Mouse (Mus musculus) CH12.LX (cell line): ENCODE data around the gene Hs3st3b1. TPM values are rescaled to one million over a fixed set of nuclear protein-coding genes. Genes with fewer than 3 reads are reported as not detected.

Experiments
- DNase-seq: peaks from one replicate; pipeline ENCODE4 v3.0.0-alpha.2; 2013; ENCODE audit errors: extremely low read depth
- H3K27ac ChIP-seq: 2 replicates; pipeline ENCODE4 v1.5.1; 2012; ENCODE audit warnings: low read depth, mild to moderate bottlenecking, control low read depth, moderate library complexity; ENCODE audit not compliant: insufficient read depth
- H3K27me3 ChIP-seq: replicated peaks from 2 replicates; pipeline ENCODE3; 2012; ENCODE audit warnings: inconsistent platforms
- H3K36me3 ChIP-seq, 2 experiments: replicated peaks in 1 of 2; 2 replicates each; pipeline versions ENCODE3 to v1.6.1; 2012; ENCODE audit warnings: inconsistent platforms in 1 of 2, low read length in 1 of 2, mild to moderate bottlenecking in 1 of 2, mixed read lengths in 1 of 2, moderate library complexity in 1 of 2; ENCODE audit not compliant: control insufficient read depth in 1 of 2, insufficient read depth in 1 of 2
- H3K4me1 ChIP-seq, 2 experiments: 2 replicates each; pipeline ENCODE4 v1.6.1; 2012; ENCODE audit warnings: inconsistent platforms in 1 of 2, moderate library complexity in 1 of 2; ENCODE audit not compliant: insufficient read depth in 2 of 2, control insufficient read depth in 1 of 2
- H3K4me2 ChIP-seq: 2 replicates; pipeline ENCODE4 v1.6.1; 2012; ENCODE audit warnings: low read depth, mild to moderate bottlenecking, control low read depth; ENCODE audit not compliant: poor library complexity, insufficient read depth, severe bottlenecking
- H3K4me3 ChIP-seq, 3 experiments: fragments of 150-350 bp in 1 of 3; sonication (generic) in 1 of 3; replicated peaks in 1 of 3; 2 replicates each; pipeline versions ENCODE3 to v1.5.1; 2011 to 2012; ENCODE audit warnings: low read depth in 2 of 3, low read length in 2 of 3, mild to moderate bottlenecking in 2 of 3, moderate library complexity in 2 of 3, control low read depth in 1 of 3, improper control_type of control experiment in 1 of 3, inconsistent platforms in 1 of 3, mixed read lengths in 1 of 3; ENCODE audit not compliant: poor library complexity in 1 of 3
- H3K79me2 ChIP-seq: replicated peaks from 2 replicates; pipeline ENCODE4 v1.6.1; 2012; ENCODE audit warnings: mild to moderate bottlenecking, moderate library complexity; ENCODE audit not compliant: control insufficient read depth, poor library complexity, insufficient read depth, severe bottlenecking; ENCODE audit errors: extremely low read depth
- H3K9ac ChIP-seq: 2 replicates; pipeline ENCODE4 v1.6.1; 2012; ENCODE audit warnings: low read depth, mild to moderate bottlenecking, control low read depth, moderate library complexity; ENCODE audit not compliant: insufficient read depth
- H3K9me3 ChIP-seq: replicated peaks from 2 replicates; pipeline ENCODE3; 2012; ENCODE audit warnings: low read length, inconsistent platforms, mixed read lengths
- BHLHE40 ChIP-seq: IDR thresholded peaks from 2 replicates; pipeline ENCODE4 v1.6.1; 2011; ENCODE audit warnings: mild to moderate bottlenecking, low read depth, low read length, improper control_type of control experiment
- CHD1 ChIP-seq: IDR thresholded peaks from 2 replicates; pipeline ENCODE4 v1.6.1; 2012; ENCODE audit warnings: low read depth, low read length, improper control_type of control experiment, inconsistent platforms
- CHD2 ChIP-seq: IDR thresholded peaks from 2 replicates; pipeline ENCODE4 v1.6.1; 2011; ENCODE audit warnings: low read length, improper control_type of control experiment
- CTCF ChIP-seq, 2 experiments: IDR thresholded peaks in 1 of 2; conservative IDR thresholded peaks in 1 of 2; 2 replicates each; pipeline ENCODE4 v1.5.1; 2011 to 2012; ENCODE audit warnings: low read depth in 2 of 2, low read length in 2 of 2, improper control_type of control experiment in 1 of 2, inconsistent platforms in 1 of 2, mild to moderate bottlenecking in 1 of 2, moderate library complexity in 1 of 2
- ELF1 ChIP-seq: IDR thresholded peaks from 2 replicates; pipeline ENCODE4 v1.6.1; 2014; ENCODE audit warnings: low read depth, mild to moderate bottlenecking, inconsistent platforms, low read length, improper control_type of control experiment
- GABPA ChIP-seq: IDR thresholded peaks from 2 replicates; pipeline ENCODE4 v1.6.1; 2012; ENCODE audit warnings: low read depth, low read length, improper control_type of control experiment, inconsistent platforms; ENCODE audit not compliant: insufficient replicate concordance
- IRF4 ChIP-seq: IDR thresholded peaks from 2 replicates; pipeline ENCODE4 v1.6.1; 2014; ENCODE audit warnings: low read depth, mild to moderate bottlenecking, inconsistent platforms, low read length, improper control_type of control experiment
- JUN ChIP-seq: IDR thresholded peaks from 2 replicates; pipeline ENCODE4 v1.6.1; 2011; ENCODE audit warnings: low read depth, mild to moderate bottlenecking, low read length, improper control_type of control experiment, moderate library complexity; ENCODE audit not compliant: insufficient read depth
- KAT2A ChIP-seq: IDR thresholded peaks from 2 replicates; pipeline ENCODE4 v1.6.1; 2012; ENCODE audit warnings: low read length, improper control_type of control experiment, inconsistent platforms; ENCODE audit not compliant: insufficient replicate concordance
- MAZ ChIP-seq: IDR thresholded peaks from 2 replicates; pipeline ENCODE4 v1.6.1; 2012; ENCODE audit warnings: low read depth, mild to moderate bottlenecking, inconsistent platforms, low read length, improper control_type of control experiment, moderate library complexity
- PAX5 ChIP-seq: IDR thresholded peaks from 2 replicates; pipeline ENCODE4 v1.6.1; 2012; ENCODE audit warnings: low read length, inconsistent platforms, mixed read lengths
- POLR2AphosphoS2 ChIP-seq: IDR thresholded peaks from 2 replicates; pipeline ENCODE4 v1.6.1; 2011; ENCODE audit warnings: low read depth, low read length, improper control_type of control experiment
- RAD21 ChIP-seq: IDR thresholded peaks from 2 replicates; pipeline ENCODE4 v1.6.1; 2011; ENCODE audit warnings: low read depth, mild to moderate bottlenecking, low read length, improper control_type of control experiment, moderate library complexity
- RCOR1 ChIP-seq: conservative IDR thresholded peaks from 2 replicates; pipeline ENCODE4 v1.6.1; 2012; ENCODE audit warnings: low read depth, mild to moderate bottlenecking, inconsistent platforms, low read length, improper control_type of control experiment
- SIN3A ChIP-seq: IDR thresholded peaks from 2 replicates; pipeline ENCODE4 v1.6.1; 2012; ENCODE audit warnings: low read length, improper control_type of control experiment, inconsistent platforms
- TBP ChIP-seq: conservative IDR thresholded peaks from 2 replicates; pipeline ENCODE4 v1.6.1; 2011; ENCODE audit warnings: low read depth, low read length, improper control_type of control experiment
- UBTF ChIP-seq: IDR thresholded peaks from 2 replicates; pipeline ENCODE4 v1.6.1; 2012; ENCODE audit warnings: low read depth, mild to moderate bottlenecking, inconsistent platforms, low read length, improper control_type of control experiment, moderate library complexity
- ZC3H11A ChIP-seq: IDR thresholded peaks from 2 replicates; pipeline ENCODE4 v1.6.1; 2012; ENCODE audit warnings: low read depth, mild to moderate bottlenecking, inconsistent platforms, low read length, improper control_type of control experiment
- ZMIZ1 ChIP-seq: IDR thresholded peaks from 2 replicates; pipeline ENCODE4 v1.6.1; 2012; ENCODE audit warnings: low read depth, mild to moderate bottlenecking, inconsistent platforms, low read length, improper control_type of control experiment
- dilution Hi-C: fragments of 300-500 bp; cut with MboI; formaldehyde crosslinking; loops from 2 replicates; pipeline ENCODE4 v1.14.3; 2020; ENCODE audit warnings: low sequenced_read_pairs; ENCODE audit not compliant: extremely low pct_unique_long_range_greater_than_20kb, extremely low pct_ligation_motif_present
- in situ Hi-C: fragments of 300-500 bp; cut with MboI; formaldehyde crosslinking; loops from 3 replicates; pipeline ENCODE4 v1.14.3; 2019; ENCODE audit warnings: low sequenced_read_pairs, low pct_ligation_motif_present, low pct_unique_long_range_greater_than_20kb, mixed read lengths
- polyA plus RNA-seq: library from polyadenylated mRNA; unstranded; fragments of >175 nt; gene quantifications from 2 replicates; pipeline ENCODE4 v1.2.1, GENCODE M21; 2012; ENCODE audit warnings: low read depth; ENCODE audit not compliant: insufficient read length
- total RNA-seq, 2 experiments: library from RNA; depleted of rRNA; stranded (reverse); fragments of 300-350 nt in 1 of 2; fragments of >200 nt in 1 of 2; gene quantifications; 2 replicates each; pipeline ENCODE4 v1.2.3; 2012 to 2014

Gene Hs3st3b1
- total and polyA plus RNA-seq, 3 experiments, result 1.1 to 2.0 (median 2.0) TPM

GRCm38 (mm10) chr11:63883385-63883784, 38.7 kb downstream of the Hs3st3b1 start:
- no peaks in the 10 kb centered on the region for H3K27me3 ChIP-seq
- H3K4me1 ChIP-seq, result peaks cover 2 to 29% of the 10 kb centered on the region in 2 experiments; a peak in 2 of 4 replicates
- H3K36me3 ChIP-seq, result peaks cover 0 to 13% of the 10 kb centered on the region in 2 experiments
- H3K4me3 ChIP-seq, result no peak overlapping the region
- H3K9me3 ChIP-seq, result no peaks in the 10 kb centered on the region
- dilution Hi-C loops, result no loop called here
- no peak overlapping the region for H3K4me2 ChIP-seq
- in situ Hi-C loops, result no loop called here
- no peak overlapping the region for H3K9ac ChIP-seq
- DNase-seq, result no peak
- no peak overlapping the region for H3K27ac ChIP-seq
- TF ChIP-seq CHD1, result no peak
- TF ChIP-seq BHLHE40, result no peak
- TF ChIP-seq KAT2A, result no peak
- TF ChIP-seq POLR2AphosphoS2, result no peak
- TF ChIP-seq ZC3H11A, result no peak
- TF ChIP-seq MAZ, result no peak
- TF ChIP-seq RAD21, result no peak
- TF ChIP-seq TBP, result no peak
- TF ChIP-seq JUN, result no peak
- H3K79me2 ChIP-seq, result no peaks in the 10 kb centered on the region

GRCm38 (mm10) chr11:63880296-63880695, 41.8 kb downstream of the Hs3st3b1 start:
- no peaks in the 10 kb centered on the region for H3K27me3 ChIP-seq
- no peak overlapping the region for H3K27ac ChIP-seq
- in situ Hi-C loops, result no loop called here
- dilution Hi-C loops, result no loop called here
- H3K4me1 ChIP-seq, result peaks cover 2 to 14% of the 10 kb centered on the region in 2 experiments; a peak in 2 of 4 replicates
- no peak overlapping the region for H3K4me3 ChIP-seq
- no peaks in the 10 kb centered on the region for H3K79me2 ChIP-seq
- TF ChIP-seq CHD1, result no peak
- no peak for TF ChIP-seq ZMIZ1
- no peak for TF ChIP-seq RCOR1
- no peak for TF ChIP-seq CHD2
- no peak overlapping the region for H3K9ac ChIP-seq
- DNase-seq, result no peak
- no peak overlapping the region for H3K4me2 ChIP-seq
- no peaks in the 10 kb centered on the region for H3K9me3 ChIP-seq
- peaks cover 0 to 2% of the 10 kb centered on the region in 2 experiments for H3K36me3 ChIP-seq

GRCm38 (mm10) chr11:63879261-63879660, 42.8 kb downstream of the Hs3st3b1 start:
- no peak overlapping the region for H3K27ac ChIP-seq
- H3K9me3 ChIP-seq, result no peaks in the 10 kb centered on the region
- dilution Hi-C loops, result no loop called here
- in situ Hi-C loops, result no loop called here
- H3K4me2 ChIP-seq, result no peak overlapping the region
- no peaks in the 10 kb centered on the region for H3K79me2 ChIP-seq
- TF ChIP-seq ZMIZ1, result no peak
- TF ChIP-seq IRF4, result no peak
- TF ChIP-seq UBTF, result no peak
- TF ChIP-seq TBP, result no peak
- no peak for TF ChIP-seq GABPA
- no peak for TF ChIP-seq RCOR1
- TF ChIP-seq ZC3H11A, result no peak
- TF ChIP-seq SIN3A, result no peak
- no peak for TF ChIP-seq ELF1
- no peak for TF ChIP-seq PAX5
- no peak for TF ChIP-seq CTCF (conservative IDR thresholded peaks at IDR 0.05 in 1 of 2, IDR thresholded peaks at IDR 0.05 in 1 of 2; ENCODE audit: low read depth in 2 of 2, low read length in 2 of 2)
- H3K4me3 ChIP-seq, result no peak overlapping the region
- DNase-seq, result peak; percentile 48
- no peak overlapping the region for H3K9ac ChIP-seq
- peaks cover 2 to 14% of the 10 kb centered on the region in 2 experiments; a peak in 2 of 4 replicates for H3K4me1 ChIP-seq
- H3K36me3 ChIP-seq, result no peaks in the 10 kb centered on the region
- no peaks in the 10 kb centered on the region for H3K27me3 ChIP-seq
